In the genomic region with DNA sequence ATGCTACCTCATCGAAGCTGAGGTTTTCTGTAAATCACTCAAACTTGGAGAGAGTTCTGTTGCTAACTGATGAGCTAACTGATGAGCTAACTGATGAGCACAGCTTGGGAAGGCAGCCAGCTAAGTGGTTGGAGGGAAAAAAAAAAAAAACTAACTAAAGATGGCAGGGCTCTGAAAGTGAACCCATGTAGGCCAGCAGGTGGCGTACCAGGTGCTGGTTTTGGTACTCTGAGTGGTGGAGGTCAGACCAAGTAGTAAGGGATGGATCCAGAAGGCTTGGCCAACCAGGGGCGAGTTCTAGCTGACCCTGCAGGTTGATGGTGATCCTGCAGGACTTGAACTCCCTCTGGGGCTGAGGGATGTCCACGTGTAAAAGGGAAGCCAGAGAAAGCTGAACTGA, we compare ENCODE assay signal across 8 mouse cellular contexts.
DNase-seq lines count a peak whose midpoint lies in the region; ATAC-seq and TF ChIP-seq lines count a peak whose summit lies in the region.

No protein-coding gene starts in this region.

- H3K4me1 ChIP-seq in kidney, adult 2 months (ENCODE audit: control insufficient read depth, insufficient read depth, low read length): no peaks in the 10 kb centered on the region
- no peaks in the 10 kb centered on the region for H3K4me1 ChIP-seq in kidney, embryonic 16.5 days (ENCODE audit: insufficient read depth, low read length)
- H3K4me1 ChIP-seq in MEL (ENCODE audit: control insufficient read depth in 1 of 2, insufficient read depth in 2 of 2, low read length in 2 of 2): peaks cover 7 to 37% of the 10 kb centered on the region in 2 experiments; a peak in 3 of 4 replicates
- no peaks in the 10 kb centered on the region for H3K4me1 ChIP-seq in cortical plate, adult 2 months (ENCODE audit: control insufficient read depth, insufficient read depth, low read length)
- no peaks in the 10 kb centered on the region for H3K4me1 ChIP-seq in lung, postnatal 0 days (ENCODE audit: insufficient read depth, low read depth, low read length)
- H3K4me1 ChIP-seq in hindbrain, embryonic 12.5 days: no peaks in the 10 kb centered on the region

- TF ChIP-seq CTCF in kidney, adult 2 months (conservative IDR thresholded peaks at IDR 0.05; ENCODE audit: insufficient read depth, insufficient read length, low read depth, low read length): peak; percentile 45
- peak; percentile 69 to 85 (median 81) for TF ChIP-seq CTCF in MEL (IDR thresholded peaks at IDR 0.05 in 2 of 3, conservative IDR thresholded peaks at IDR 0.05 in 1 of 3; ENCODE audit: control insufficient read depth in 1 of 3, insufficient read depth in 1 of 3, low read depth in 2 of 3, low read length in 3 of 3, poor library complexity in 1 of 3, severe bottlenecking in 1 of 3)
- TF ChIP-seq CTCF in cortical plate, adult 2 months (IDR thresholded peaks at IDR 0.05; ENCODE audit: extremely low read depth, insufficient read depth, low read length): peak; percentile 26; the same call in 1 of the 2 replicates
- TF ChIP-seq CTCF in lung, postnatal 0 days (IDR thresholded peaks at IDR 0.05): peak; percentile 61

- no peak overlapping the region for H3K27ac ChIP-seq in kidney, adult 2 months (ENCODE audit: insufficient read depth, low read depth, low read length)
- no peak overlapping the region for H3K27ac ChIP-seq in kidney, embryonic 16.5 days (ENCODE audit: low read length)
- H3K27ac ChIP-seq in MEL (ENCODE audit: control insufficient read depth, low read depth, low read length): no peak overlapping the region
- no peak overlapping the region for H3K27ac ChIP-seq in cortical plate, adult 2 months (ENCODE audit: insufficient read depth, low read length)
- H3K27ac ChIP-seq in lung, postnatal 0 days (ENCODE audit: low read length): no peak overlapping the region
- no peak overlapping the region for H3K27ac ChIP-seq in hindbrain, embryonic 12.5 days

- 49% methylated on average over 4 of the region's 4 CpGs for WGBS in kidney, adult 2 months
- 50% methylated on average over 4 of the region's 4 CpGs for WGBS in kidney, embryonic 16.5 days
- WGBS in lung, postnatal 0 days: 30% methylated on average over 4 of the region's 4 CpGs
- WGBS in hindbrain, embryonic 12.5 days: 51% methylated on average over 4 of the region's 4 CpGs

- H3K4me3 ChIP-seq in kidney, adult 2 months (ENCODE audit: insufficient read depth, low read depth, low read length): no peak overlapping the region
- no peak overlapping the region for H3K4me3 ChIP-seq in kidney, embryonic 16.5 days (ENCODE audit: low read length)
- H3K4me3 ChIP-seq in MEL (ENCODE audit: control insufficient read depth in 1 of 2, insufficient read depth in 1 of 2, low read depth in 2 of 2, low read length in 2 of 2): no peak overlapping the region
- H3K4me3 ChIP-seq in cortical plate, adult 2 months (ENCODE audit: insufficient read depth, low read length): no peak overlapping the region
- no peak overlapping the region for H3K4me3 ChIP-seq in lung, postnatal 0 days (ENCODE audit: low read depth, low read length)
- H3K4me3 ChIP-seq in hindbrain, embryonic 12.5 days: no peak overlapping the region

- H3K79me2 ChIP-seq in MEL (ENCODE audit: control insufficient read depth, insufficient read depth, low read length, poor library complexity): no peaks in the 10 kb centered on the region

- DNase-seq in kidney, adult 2 months: peak; percentile 72
- DNase-seq in MEL (ENCODE audit: low read depth, low spot score): peak; percentile 78
- peak; percentile 92 for DNase-seq in induced T-regulatory cell, adult 2 months (ENCODE audit: low read depth)
- peak; percentile 18 for DNase-seq in lung, postnatal 0 days (ENCODE audit: low spot score)
- peak; percentile 83 to 91 for DNase-seq in spleen, postnatal 4 days (ENCODE audit: low spot score in 2 of 2)

- H3K36me3 ChIP-seq in kidney, adult 2 months (ENCODE audit: control insufficient read depth, insufficient read depth, low read length): no peaks in the 10 kb centered on the region
- no peaks in the 10 kb centered on the region for H3K36me3 ChIP-seq in kidney, embryonic 16.5 days (ENCODE audit: insufficient read depth, low read length)
- peaks cover 0 to 39% of the 10 kb centered on the region in 2 experiments; a peak in 2 of 4 replicates for H3K36me3 ChIP-seq in MEL (ENCODE audit: control insufficient read depth in 1 of 2, insufficient read depth in 2 of 2, low read length in 2 of 2)
- H3K36me3 ChIP-seq in lung, postnatal 0 days (ENCODE audit: insufficient read depth, low read length): no peaks in the 10 kb centered on the region
- no peaks in the 10 kb centered on the region for H3K36me3 ChIP-seq in hindbrain, embryonic 12.5 days

- no peak overlapping the region for H3K9ac ChIP-seq in kidney, embryonic 16.5 days (replicated peaks; ENCODE audit: low read length)
- H3K9ac ChIP-seq in MEL (ENCODE audit: control insufficient read depth, low read depth, low read length, poor library complexity, severe bottlenecking): no peak overlapping the region
- no peak overlapping the region for H3K9ac ChIP-seq in lung, postnatal 0 days (replicated peaks; ENCODE audit: low read depth)
- no peak overlapping the region for H3K9ac ChIP-seq in hindbrain, embryonic 12.5 days

- H3K4me2 ChIP-seq in kidney, embryonic 16.5 days (replicated peaks; ENCODE audit: low read depth, low read length): no peak overlapping the region
- no peak overlapping the region for H3K4me2 ChIP-seq in lung, postnatal 0 days (replicated peaks; ENCODE audit: low read depth, low read length)
- H3K4me2 ChIP-seq in hindbrain, embryonic 12.5 days (replicated peaks): no peak overlapping the region

- no peaks in the 10 kb centered on the region for H3K27me3 ChIP-seq in kidney, adult 2 months (replicated peaks; ENCODE audit: control insufficient read depth, insufficient read depth, low read length)
- no peaks in the 10 kb centered on the region for H3K27me3 ChIP-seq in kidney, embryonic 16.5 days (ENCODE audit: insufficient read depth, low read length)
- no peaks in the 10 kb centered on the region; a peak in 1 of 4 replicates for H3K27me3 ChIP-seq in MEL (ENCODE audit: control insufficient read depth in 1 of 2, insufficient read depth in 2 of 2, low read length in 2 of 2)
- no peaks in the 10 kb centered on the region for H3K27me3 ChIP-seq in lung, postnatal 0 days (replicated peaks; ENCODE audit: insufficient read depth, low read length)
- no peaks in the 10 kb centered on the region for H3K27me3 ChIP-seq in hindbrain, embryonic 12.5 days

- no peak for ATAC-seq in kidney, embryonic 16.5 days (ENCODE audit: low FRiP score, low TSS enrichment)
- ATAC-seq in lung, postnatal 0 days: no peak
- ATAC-seq in hindbrain, embryonic 12.5 days (ENCODE audit: low FRiP score): no peak

- TF ChIP-seq EP300 in MEL (IDR thresholded peaks at IDR 0.05; ENCODE audit: low read depth in 1 of 2, low read length in 2 of 2): peak; percentile 41 to 46
- no peak for TF ChIP-seq EP300 in lung, postnatal 0 days (IDR thresholded peaks at IDR 0.05)

- no peaks in the 10 kb centered on the region for H3K9me3 ChIP-seq in kidney, embryonic 16.5 days (ENCODE audit: low read length)
- no peaks in the 10 kb centered on the region for H3K9me3 ChIP-seq in MEL (replicated peaks; ENCODE audit: insufficient read depth, low read length)
- no peaks in the 10 kb centered on the region for H3K9me3 ChIP-seq in lung, postnatal 0 days (ENCODE audit: low read length)
- H3K9me3 ChIP-seq in hindbrain, embryonic 12.5 days (replicated peaks): no peaks in the 10 kb centered on the region

- TF ChIP-seq RAD21 in MEL (IDR thresholded peaks at IDR 0.05; ENCODE audit: low read depth, low read length): peak; percentile 76

- no peak for TF ChIP-seq POLR2A in kidney, adult 2 months (IDR thresholded peaks at IDR 0.05; ENCODE audit: low read depth, low read length)
- no peak for TF ChIP-seq POLR2A in MEL (IDR thresholded peaks at IDR 0.05; ENCODE audit: control insufficient read depth in 1 of 2, insufficient read depth in 1 of 2, low read depth in 1 of 2, low read length in 2 of 2, poor library complexity in 1 of 2)
- TF ChIP-seq POLR2A in cortical plate, adult 2 months (IDR thresholded peaks at IDR 0.05; ENCODE audit: extremely low read depth, insufficient read depth, low read length): no peak

TF ChIP-seq in MEL, 35 proteins besides CTCF, POLR2A, EP300 and RAD21 (continues in another document):
- TF ChIP-seq KAT2A (conservative IDR thresholded peaks at IDR 0.05; ENCODE audit: low read depth, low read length) (no peak), ZMIZ1 (IDR thresholded peaks at IDR 0.05; ENCODE audit: low read depth, low read length) (no peak), POLR2AphosphoS5 (IDR thresholded peaks at IDR 0.05; ENCODE audit: borderline replicate concordance, low read depth, low read length) (no peak), MEF2A (IDR thresholded peaks at IDR 0.05; ENCODE audit: extremely low read depth, insufficient replicate concordance, low read depth, low read length, poor library complexity, severe bottlenecking) (no peak), TAL1 (IDR thresholded peaks at IDR 0.05; ENCODE audit: low read length) (no peak), BHLHE40 (IDR thresholded peaks at IDR 0.05; ENCODE audit: borderline replicate concordance, low read depth, low read length) (no peak), MYC (IDR thresholded peaks at IDR 0.05; ENCODE audit: low read depth, low read length) (no peak), USF1 (IDR thresholded peaks at IDR 0.05; ENCODE audit: low read depth, low read length) (no peak), NRF1 (IDR thresholded peaks at IDR 0.05; ENCODE audit: insufficient read depth, low read depth, low read length, poor library complexity, severe bottlenecking) (no peak), CHD1 (IDR thresholded peaks at IDR 0.05; ENCODE audit: low read depth, low read length) (no peak), NELFE (IDR thresholded peaks at IDR 0.05; ENCODE audit: low read depth, low read length) (no peak), MYB (IDR thresholded peaks at IDR 0.05; ENCODE audit: low read depth, low read length) (no peak; the same call in 1 of the 2 replicates), UBTF (IDR thresholded peaks at IDR 0.05; ENCODE audit: borderline replicate concordance, insufficient read depth, low read depth, low read length) (no peak), GATA1 (IDR thresholded peaks at IDR 0.05; ENCODE audit: low read depth, low read length) (peak; percentile 42), RCOR1 (IDR thresholded peaks at IDR 0.05; ENCODE audit: low read depth, low read length) (peak; percentile 84), SMC3 (IDR thresholded peaks at IDR 0.05; ENCODE audit: low read depth, low read length) (peak; percentile 91), ETS1 (IDR thresholded peaks at IDR 0.05; ENCODE audit: low read depth, low read length) (peak; percentile 69; the same call in 1 of the 2 replicates), HCFC1 (IDR thresholded peaks at IDR 0.05; ENCODE audit: low read depth, low read length) (no peak), CHD2 (IDR thresholded peaks at IDR 0.05; ENCODE audit: low read length) (no peak), POLR2AphosphoS2 (IDR thresholded peaks at IDR 0.05; ENCODE audit: low read length) (no peak), TBP (IDR thresholded peaks at IDR 0.05; ENCODE audit: low read depth, low read length) (no peak), TCF12 (IDR thresholded peaks at IDR 0.05; ENCODE audit: low read depth, low read length) (0 out of 2 replicates have a peak, but pooled peaks have one; percentile 35)

Comparison
In these comparisons a context has a peak if more than half of its experiments do, and no peak if none do; other contexts are left out.
1. DNase-seq: peak in every context shown above with its lines; median percentile 92 in induced T-regulatory cell, adult 2 months; 87 in spleen, postnatal 4 days; 78 in MEL; 72 in kidney, adult 2 months; 18 in lung, postnatal 0 days.
2. CTCF ChIP-seq: peak in every context shown above with its lines; median percentile 81 in MEL; 61 in lung, postnatal 0 days; 45 in kidney, adult 2 months; 26 in cortical plate, adult 2 months.